Mouse (Mus musculus) E14TG2a.4 (cell line): ENCODE measurements around the gene Golga4.

Source experiments
- CTCF ChIP-seq: conservative IDR thresholded peaks from 2 replicates; pipeline ENCODE4 v1.5.1; 2014; ENCODE audit warnings: low read length
- NANOG ChIP-seq: IDR thresholded peaks from 2 replicates; pipeline ENCODE4 v1.6.1; 2014; ENCODE audit warnings: borderline replicate concordance, low read length, mixed read lengths
- POU5F1 ChIP-seq: IDR thresholded peaks from 2 replicates; pipeline ENCODE4 v1.6.1; 2014; ENCODE audit warnings: low read length, borderline replicate concordance

- TF ChIP-seq CTCF = no peak
- no peak for TF ChIP-seq NANOG
- TF ChIP-seq POU5F1 = no peak
Observed at GRCm38 (mm10) chr9:118476211-118476765, 29.8 kb upstream of the Golga4 start.
